Mouse (Mus musculus): ENCODE results near the gene Bicc1.

GRCm38 (mm10) chr10:71127951-71128331, 31.6 kb downstream of the Bicc1 start:
- TF ChIP-seq CTCF (IDR thresholded peaks at IDR 0.05; ENCODE audit: control insufficient read depth, insufficient read depth, insufficient replicate concordance, low read depth, low read length) (no peak), POLR2A (IDR thresholded peaks at IDR 0.05; ENCODE audit: control insufficient read depth, low read depth, low read length) (no peak)
